Mouse (Mus musculus) stomach, postnatal 0 days (tissue): ENCODE measurements around the gene Sass6. TPM values are rescaled to one million over a fixed set of nuclear protein-coding genes. Genes with fewer than 3 reads are reported as not detected.
A peak's percentile ranks its signal among the peaks of the same experiment; 100 is the strongest.
"Not testable (repeated sequence)": the region's sequence is repeated elsewhere in the genome, so short reads cannot be mapped to it uniquely, and the experiment has no call there.

Source experiments
- ATAC-seq: fragments of 200-750 bp; cut with Nextera tagmentation; 2 replicates; pipeline ENCODE4 v1.8.0; 2017; ENCODE audit not compliant: low FRiP score, low TSS enrichment
- DNase-seq: peaks from one replicate; pipeline ENCODE4 v3.0.0-alpha.2; 2016; ENCODE audit warnings: low spot score
- H3K27ac ChIP-seq: fragments of 300-500 bp; sonication (generic); replicated peaks from 2 replicates; pipeline ENCODE4 v1.5.1; 2014; ENCODE audit warnings: mild to moderate bottlenecking, control low read depth
- H3K27me3 ChIP-seq: fragments of 300-500 bp; sonication (generic); 2 replicates; pipeline ENCODE4 v1.6.1; 2014; ENCODE audit warnings: low read length; ENCODE audit not compliant: control insufficient read depth, insufficient read depth
- H3K36me3 ChIP-seq: fragments of 300-500 bp; sonication (generic); 2 replicates; pipeline ENCODE4 v1.6.1; 2014; ENCODE audit warnings: low read length, mixed read lengths; ENCODE audit not compliant: control insufficient read depth, insufficient read depth
- H3K4me1 ChIP-seq: fragments of 300-500 bp; sonication (generic); replicated peaks from 2 replicates; pipeline ENCODE4 v1.6.1; 2014; ENCODE audit warnings: antibody characterized with exemption; ENCODE audit not compliant: control insufficient read depth, insufficient read depth
- H3K4me2 ChIP-seq: fragments of 300-500 bp; sonication (generic); replicated peaks from 2 replicates; pipeline ENCODE4 v1.6.1; 2014; ENCODE audit warnings: low read depth, mild to moderate bottlenecking, control low read depth, moderate library complexity
- H3K4me3 ChIP-seq: fragments of 300-500 bp; sonication (generic); 2 replicates; pipeline ENCODE4 v1.5.1; 2014; ENCODE audit warnings: low read depth, low read length, control low read depth
- H3K9ac ChIP-seq: fragments of 300-500 bp; sonication (generic); 2 replicates; pipeline ENCODE4 v1.6.1; 2014; ENCODE audit warnings: mild to moderate bottlenecking, low read length, control low read depth, mixed read lengths
- H3K9me3 ChIP-seq: fragments of 300-500 bp; sonication (generic); 2 replicates; pipeline ENCODE4 v1.6.1; 2016; ENCODE audit warnings: low read length; ENCODE audit not compliant: control insufficient read depth
- CTCF ChIP-seq: IDR thresholded peaks from 2 replicates; pipeline ENCODE4 v1.5.1; 2016; ENCODE audit warnings: antibody characterized with exemption, low read depth, mild to moderate bottlenecking, moderate library complexity
- EP300 ChIP-seq: optimal IDR thresholded peaks from 2 replicates; pipeline ENCODE3; 2016; ENCODE audit warnings: antibody characterized with exemption
- WGBS: fragments of 180-500 bp; shearing (Covaris S2); extraction: QIAGEN DNeasy Blood & Tissue Kit; methylation state at CpG from one replicate; pipeline ENCODE4 v1.1.7; 2014; 5-methylcytosine and 5-hydroxymethylcytosine counted together
- polyA plus RNA-seq: library from polyadenylated mRNA; unstranded; fragments of >200 nt; fragmentation: Nextera tagmentation; extraction: Ambion mirVana; gene quantifications from 2 replicates; pipeline ENCODE4 v1.2.1, GENCODE M21; 2015

Sass6 gene
- polyA plus RNA-seq, 1 experiment from 2014 or later = 5.0 TPM

DNA sequence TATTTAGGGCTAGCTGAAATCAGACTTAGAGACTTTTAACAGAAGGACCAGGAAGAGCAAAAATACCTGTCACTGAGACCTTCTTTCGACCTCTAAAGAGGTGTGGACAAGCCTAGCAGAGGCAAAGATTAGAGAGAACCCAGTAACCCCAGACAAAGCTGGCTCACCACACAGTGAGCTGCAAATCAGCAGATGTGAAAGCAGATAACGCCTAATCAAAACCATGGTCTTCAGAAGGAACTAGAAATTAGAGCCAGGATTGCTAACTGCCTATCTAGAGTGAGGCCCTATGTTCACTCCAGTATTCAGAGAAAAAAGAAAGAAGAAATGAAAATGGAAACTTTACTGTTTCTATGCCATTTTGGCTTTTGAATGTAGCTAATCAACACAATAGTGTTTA, 47.6 kb downstream of the Sass6 start:
- 93% methylated on average over 2 of the region's 2 CpGs for WGBS
- DNase-seq (no peak), ATAC-seq (no peak)
- peaks cover 21% of the 10 kb centered on the region for H3K36me3 ChIP-seq
- H3K27ac ChIP-seq = no peak overlapping the region
- TF ChIP-seq EP300 (no peak), CTCF (no peak)
- H3K27me3 ChIP-seq = no peaks in the 10 kb centered on the region
- no peak overlapping the region for H3K4me2 ChIP-seq
- no peaks in the 10 kb centered on the region for H3K9me3 ChIP-seq
- H3K4me3 ChIP-seq = no peak overlapping the region
- no peak overlapping the region for H3K9ac ChIP-seq
- no peaks in the 10 kb centered on the region for H3K4me1 ChIP-seq

DNA sequence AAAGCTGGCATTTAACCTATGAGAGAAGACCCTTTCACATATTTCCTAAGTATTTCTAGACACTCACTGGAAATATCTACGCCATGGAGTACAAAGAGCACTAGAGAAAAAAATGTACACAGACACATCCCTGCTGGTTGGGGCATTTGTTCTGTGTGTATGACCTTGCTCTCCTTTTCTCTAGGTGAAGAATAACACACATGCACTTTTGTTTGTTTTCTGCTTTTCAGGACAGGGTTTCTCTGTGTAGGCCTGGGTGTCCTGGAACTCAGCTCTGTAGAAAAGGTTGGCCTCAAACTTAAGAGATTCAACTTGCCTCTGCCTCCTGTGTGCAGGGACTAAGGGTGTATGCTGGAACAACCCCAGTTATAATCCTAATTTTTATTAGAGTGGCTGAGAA, 51.6 kb downstream of the Sass6 start:
- Histone ChIP-seq H3K27ac (no peak overlapping the region), H3K4me2 (no peak overlapping the region), H3K9ac (no peak overlapping the region), H3K4me3 (no peak overlapping the region), H3K9me3 (no peaks in the 10 kb centered on the region), H3K4me1 (no peaks in the 10 kb centered on the region), H3K27me3 (no peaks in the 10 kb centered on the region), H3K36me3 (peaks cover 15% of the 10 kb centered on the region)
- ATAC-seq (no peak), DNase-seq (peak; percentile 1)
- WGBS = 85% methylated on average over 1 of the region's 1 CpGs
- no peak for TF ChIP-seq EP300
- no peak for TF ChIP-seq CTCF

DNA sequence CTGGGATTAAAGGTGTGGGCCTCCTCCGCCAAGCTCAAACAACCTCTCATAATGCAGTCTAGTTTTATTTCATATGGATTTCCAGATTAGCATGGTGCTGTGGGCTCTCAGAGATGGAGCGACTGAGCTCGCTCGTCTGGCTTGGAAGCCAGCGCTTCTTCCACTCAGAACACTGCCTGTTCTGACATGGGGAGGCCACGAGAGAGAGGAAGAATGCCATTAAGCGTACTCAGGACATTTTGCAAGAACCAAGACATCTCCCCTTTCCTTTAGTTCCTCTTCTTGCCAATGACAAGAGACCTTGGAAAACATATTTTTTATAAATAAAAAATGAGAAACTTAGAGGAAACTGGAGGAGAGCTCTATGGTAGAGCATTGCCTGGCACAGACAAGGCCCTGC, 54.0 kb downstream of the Sass6 start:
- Histone ChIP-seq H3K4me2 (no peak overlapping the region), H3K4me3 (no peak overlapping the region), H3K9me3 (no peaks in the 10 kb centered on the region), H3K4me1 (no peaks in the 10 kb centered on the region), H3K27me3 (no peaks in the 10 kb centered on the region), H3K27ac (no peak overlapping the region), H3K9ac (no peak overlapping the region), H3K36me3 (no peaks in the 10 kb centered on the region; the same call in 1 of the 2 replicates)
- TF ChIP-seq EP300 (no peak), CTCF (no peak)
- DNase-seq (no peak), ATAC-seq (no peak)
- 92% methylated on average over 7 of the region's 7 CpGs for WGBS

DNA sequence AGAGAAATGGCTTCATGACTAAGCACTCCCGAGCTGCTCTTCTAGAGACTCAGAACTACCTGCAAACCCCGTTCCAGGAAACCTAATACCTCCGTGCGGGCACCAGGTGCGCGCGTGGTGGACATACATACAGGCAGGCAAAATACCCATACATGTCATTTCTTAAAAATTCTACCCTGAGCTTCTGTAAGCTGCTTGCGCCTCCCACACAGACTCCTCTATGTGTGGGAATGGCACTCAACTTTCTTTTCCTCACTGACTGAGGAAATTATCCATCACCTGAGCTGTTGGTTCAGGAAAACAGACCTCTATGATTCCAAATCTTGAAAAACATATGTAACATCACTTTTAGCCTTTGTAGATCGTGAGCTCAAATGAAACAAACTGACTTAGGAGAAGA, 55.9 kb downstream of the Sass6 start:
- DNase-seq = no peak

DNA sequence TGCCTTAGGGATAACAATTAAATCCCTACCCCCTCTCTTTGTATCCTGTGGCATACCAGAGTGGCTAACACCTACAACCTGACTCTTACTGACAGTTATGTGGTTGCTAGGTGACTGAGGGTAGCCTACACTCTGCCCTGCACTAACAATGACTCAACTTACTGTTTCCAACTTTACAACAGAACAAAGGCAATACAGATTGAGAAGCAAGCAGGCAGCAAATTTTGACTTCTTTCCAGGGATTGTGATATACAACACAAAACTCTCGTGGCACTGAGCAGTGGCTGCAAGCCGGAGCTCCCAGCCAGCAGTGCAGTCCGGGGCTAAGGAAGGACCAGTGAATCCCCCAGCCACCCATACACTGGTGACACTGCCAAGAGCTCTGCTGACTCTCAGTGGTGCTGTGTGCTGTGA, 57.3 kb downstream of the Sass6 start:
- Histone ChIP-seq H3K27me3 (no peaks in the 10 kb centered on the region), H3K27ac (no peak overlapping the region), H3K4me2 (no peak overlapping the region), H3K4me3 (no peak overlapping the region), H3K9ac (no peak overlapping the region), H3K9me3 (no peaks in the 10 kb centered on the region), H3K36me3 (no peaks in the 10 kb centered on the region), H3K4me1 (no peaks in the 10 kb centered on the region)
- TF ChIP-seq EP300 (no peak), CTCF (no peak)
- 37% methylated on average over 3 of the region's 3 CpGs for WGBS
- ATAC-seq = peak; percentile 73
- no peak for DNase-seq

More for the DNA sequence above, 55.9 kb downstream of the Sass6 start:
- no peaks in the 10 kb centered on the region for H3K9me3 ChIP-seq
- H3K4me2 ChIP-seq = no peak overlapping the region
- no peak overlapping the region for H3K9ac ChIP-seq
- H3K4me3 ChIP-seq = no peak overlapping the region
- H3K27me3 ChIP-seq = no peaks in the 10 kb centered on the region
- TF ChIP-seq CTCF = no peak
- TF ChIP-seq EP300 = no peak
- H3K27ac ChIP-seq = no peak overlapping the region
- no peaks in the 10 kb centered on the region for H3K4me1 ChIP-seq
- WGBS = 95% methylated on average over 9 of the region's 9 CpGs
- ATAC-seq = no peak
- H3K36me3 ChIP-seq = no peaks in the 10 kb centered on the region; the same call in 1 of the 2 replicates

DNA sequence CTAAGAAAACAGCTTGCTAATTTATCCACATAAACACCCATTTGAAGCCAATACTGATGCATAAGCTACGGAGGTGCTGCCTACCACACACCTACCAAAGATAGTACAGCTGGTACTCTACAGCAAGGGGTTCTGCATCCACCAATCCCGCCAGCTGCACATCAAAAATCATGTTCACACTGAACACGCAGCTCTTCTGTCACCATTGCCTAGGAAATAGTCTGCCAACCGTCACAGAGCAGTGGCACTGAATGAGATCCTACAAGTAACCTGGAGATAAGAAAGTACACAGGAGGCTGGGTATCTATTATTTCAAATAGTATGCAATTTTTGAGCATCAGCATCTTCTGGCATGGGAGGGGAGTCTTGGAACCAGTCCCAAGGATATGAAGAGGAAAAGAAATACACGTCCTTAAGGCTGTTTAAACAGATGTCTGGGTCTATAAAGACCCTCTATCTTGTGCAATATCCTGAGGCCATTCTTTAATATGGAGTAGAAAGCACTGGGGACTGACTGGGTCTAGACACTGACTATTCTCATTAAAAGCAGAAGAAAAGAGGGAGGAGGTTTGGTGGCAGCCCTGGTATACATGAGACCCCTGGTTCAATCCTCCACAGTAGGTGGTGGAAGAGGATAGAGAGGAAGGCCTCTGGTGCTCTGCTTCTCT, 58.6 kb downstream of the Sass6 start:
- no peak overlapping the region for H3K4me3 ChIP-seq
- no peak for ATAC-seq
- H3K9me3 ChIP-seq = no peaks in the 10 kb centered on the region
- no peak overlapping the region for H3K9ac ChIP-seq
- 54% methylated on average over 5 of the region's 5 CpGs for WGBS
- no peak for DNase-seq
- H3K27me3 ChIP-seq = no peaks in the 10 kb centered on the region
- H3K36me3 ChIP-seq = no peaks in the 10 kb centered on the region
- no peak overlapping the region for H3K4me2 ChIP-seq
- TF ChIP-seq EP300 (no peak), CTCF (no peak)
- H3K4me1 ChIP-seq = no peaks in the 10 kb centered on the region
- no peak overlapping the region for H3K27ac ChIP-seq

DNA sequence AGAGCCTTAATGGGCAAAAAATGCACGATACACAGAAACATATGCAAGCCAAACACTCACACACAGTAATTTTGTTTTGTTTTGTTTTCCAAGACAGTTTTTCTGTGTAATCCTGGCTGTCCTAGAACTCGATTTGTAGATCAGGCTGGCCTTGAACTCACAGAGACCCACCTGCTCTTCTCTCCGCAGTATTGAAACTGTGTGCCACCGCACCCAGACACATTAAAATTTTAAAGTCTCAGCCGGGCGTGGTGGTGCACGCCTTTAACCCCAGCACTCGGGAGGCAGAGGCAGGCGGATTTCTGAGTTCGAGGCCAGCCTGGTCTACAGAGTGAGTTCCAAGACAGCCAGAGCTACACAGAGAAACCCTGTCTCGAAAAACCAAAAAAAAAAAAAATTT, 59.3 kb downstream of the Sass6 start:
- WGBS = 90% methylated on average over 11 of the region's 11 CpGs
- H3K4me3 ChIP-seq, H3K4me2 ChIP-seq, H3K9me3 ChIP-seq, H3K9ac ChIP-seq, H3K27me3 ChIP-seq, ATAC-seq, H3K4me1 ChIP-seq, DNase-seq, H3K27ac ChIP-seq, H3K36me3 ChIP-seq: not testable (repeated sequence)
